8 mouse cellular contexts compared by ENCODE assay signal in genomic region chr12:69733518-69733917, GRCm38 (mm10). TPM values are rescaled to one million over a fixed set of nuclear protein-coding genes. Genes with fewer than 3 reads are reported as not detected.
DNase-seq lines count a peak whose midpoint lies in the region; ATAC-seq lines count a peak whose summit lies in the region.

No protein-coding gene starts in this region.

- H3K4me2 ChIP-seq in forebrain, embryonic 14.5 days (ENCODE audit: low read length) = no peak overlapping the region
- H3K4me2 ChIP-seq in forebrain, embryonic 12.5 days = no peak overlapping the region

- DNase-seq in forebrain, embryonic 14.5 days (ENCODE audit: low spot score) = peak; percentile 86
- DNase-seq in spleen, postnatal 36 days (ENCODE audit: low spot score in 2 of 2) = peak; percentile 12 to 38
- DNase-seq in spleen, postnatal 4 days (ENCODE audit: low spot score in 2 of 2) = no peak
- DNase-seq in induced T-regulatory cell, adult 2 months (ENCODE audit: low read depth) = peak; percentile 71
- peak; percentile 73 for DNase-seq in retina, postnatal 1 day
- no peak for DNase-seq in adrenal gland, postnatal 25 days
- no peak for DNase-seq in urinary bladder, adult 2 months (ENCODE audit: low spot score)

- 9% methylated on average over 2 of the region's 2 CpGs for WGBS in forebrain, embryonic 14.5 days
- WGBS in forebrain, embryonic 12.5 days = 16% methylated on average over 2 of the region's 2 CpGs

- no peak overlapping the region for H3K27ac ChIP-seq in forebrain, embryonic 14.5 days (ENCODE audit: low read depth, low read length)
- H3K27ac ChIP-seq in forebrain, embryonic 12.5 days = no peak overlapping the region

- peak; percentile 65; the same call in 1 of the 2 replicates for ATAC-seq in forebrain, embryonic 14.5 days
- no peak for ATAC-seq in forebrain, embryonic 12.5 days (ENCODE audit: low FRiP score)

- H3K27me3 ChIP-seq in forebrain, embryonic 14.5 days (replicated peaks; ENCODE audit: control insufficient read depth, insufficient read depth, low read length) = no peaks in the 10 kb centered on the region
- no peaks in the 10 kb centered on the region for H3K27me3 ChIP-seq in forebrain, embryonic 12.5 days

- H3K9ac ChIP-seq in forebrain, embryonic 14.5 days (ENCODE audit: low read length) = no peak overlapping the region
- no peak overlapping the region for H3K9ac ChIP-seq in forebrain, embryonic 12.5 days

- H3K9me3 ChIP-seq in forebrain, embryonic 14.5 days (replicated peaks; ENCODE audit: control insufficient read depth, low read length) = no peaks in the 10 kb centered on the region
- H3K9me3 ChIP-seq in forebrain, embryonic 12.5 days = no peaks in the 10 kb centered on the region

- no peaks in the 10 kb centered on the region for H3K4me1 ChIP-seq in forebrain, embryonic 14.5 days (ENCODE audit: control insufficient read depth, insufficient read depth, low read length)
- no peaks in the 10 kb centered on the region for H3K4me1 ChIP-seq in forebrain, embryonic 12.5 days

- H3K36me3 ChIP-seq in forebrain, embryonic 14.5 days (ENCODE audit: control insufficient read depth, insufficient read depth, low read length) = no peaks in the 10 kb centered on the region
- no peaks in the 10 kb centered on the region for H3K36me3 ChIP-seq in forebrain, embryonic 12.5 days (replicated peaks)

- H3K4me3 ChIP-seq in forebrain, embryonic 14.5 days (ENCODE audit: low read depth, low read length) = no peak overlapping the region
- H3K4me3 ChIP-seq in forebrain, embryonic 12.5 days (replicated peaks) = no peak overlapping the region

RNA-seq across cellular contexts. Expression of gene Atp5s, which starts 8.8 kb away (rescaled TPM):
- polyA plus RNA-seq in forebrain, embryonic 14.5 days (2014; fragmentation: Nextera tagmentation; extraction: Ambion mirVana) = 27.7 and 28.4 TPM in 2 replicates
- polyA plus RNA-seq in forebrain, embryonic 12.5 days (2016; fragmentation: Nextera tagmentation; extraction: Ambion mirVana) = 22.7 and 24.1 TPM in 2 replicates
- 14.4 and 15.6 TPM in 2 replicates for total RNA-seq in adrenal gland, postnatal 25 days (2021)
- polyA plus RNA-seq in urinary bladder, adult 2 months (2012; rRNA removed) = 20.0 and 30.4 TPM in 2 replicates

RNA-seq across cellular contexts. Expression of gene L2hgdh, which starts 8.8 kb away (rescaled TPM):
- polyA plus RNA-seq in forebrain, embryonic 14.5 days (2014; fragmentation: Nextera tagmentation; extraction: Ambion mirVana) = 9.0 and 12.7 TPM in 2 replicates
- polyA plus RNA-seq in forebrain, embryonic 12.5 days (2016; fragmentation: Nextera tagmentation; extraction: Ambion mirVana) = 15.7 and 16.2 TPM in 2 replicates
- 17.0 and 24.9 TPM in 2 replicates for total RNA-seq in adrenal gland, postnatal 25 days (2021)
- 9.6 and 11.9 TPM in 2 replicates for polyA plus RNA-seq in urinary bladder, adult 2 months (2012; rRNA removed)

RNA-seq across cellular contexts. Expression of gene Sos2, which starts 51.9 kb away (rescaled TPM):
- polyA plus RNA-seq in forebrain, embryonic 14.5 days (2014; fragmentation: Nextera tagmentation; extraction: Ambion mirVana) = 10.4 and 10.6 TPM in 2 replicates
- 8.9 and 11.0 TPM in 2 replicates for polyA plus RNA-seq in forebrain, embryonic 12.5 days (2016; fragmentation: Nextera tagmentation; extraction: Ambion mirVana)
- 51.2 and 51.4 TPM in 2 replicates for total RNA-seq in adrenal gland, postnatal 25 days (2021)
- 27.8 and 30.3 TPM in 2 replicates for polyA plus RNA-seq in urinary bladder, adult 2 months (2012; rRNA removed)

RNA-seq across cellular contexts. Expression of gene Cdkl1, which starts 57.5 kb away (rescaled TPM):
- polyA plus RNA-seq in forebrain, embryonic 14.5 days (2014; fragmentation: Nextera tagmentation; extraction: Ambion mirVana) = 4.1 and 4.5 TPM in 2 replicates
- polyA plus RNA-seq in forebrain, embryonic 12.5 days (2016; fragmentation: Nextera tagmentation; extraction: Ambion mirVana) = 0.47 and 0.93 TPM in 2 replicates
- 1.5 and 2.4 TPM in 2 replicates for total RNA-seq in adrenal gland, postnatal 25 days (2021)
- polyA plus RNA-seq in urinary bladder, adult 2 months (2012; rRNA removed) = 5.4 and 11.1 TPM in 2 replicates

Comparison
In these comparisons a context has a peak if more than half of its experiments do, and no peak if none do; other contexts are left out.
1. DNase-seq: peak in forebrain, embryonic 14.5 days (single experiment), spleen, postnatal 36 days (2 of 2), induced T-regulatory cell, adult 2 months (single experiment) and retina, postnatal 1 day (single experiment); none in spleen, postnatal 4 days (0 of 2), adrenal gland, postnatal 25 days (single experiment) and urinary bladder, adult 2 months (single experiment).